Mouse (Mus musculus) bone marrow macrophage, adult 2 months (primary cell): ENCODE measurements around the gene Acap1.

Experiments used
- CTCF ChIP-seq: IDR thresholded peaks from 2 replicates; pipeline ENCODE4 v1.5.1; 2012; ENCODE audit warnings: low read depth, mild to moderate bottlenecking, low read length, moderate library complexity
- POLR2A ChIP-seq: IDR thresholded peaks from 2 replicates; pipeline ENCODE4 v1.6.1; 2012; ENCODE audit warnings: mild to moderate bottlenecking, low read depth, low read length, borderline replicate concordance

- TF ChIP-seq CTCF, result no peak
- TF ChIP-seq POLR2A, result no peak
These were observed 16.9 kb downstream of the Acap1 start for GRCm38 (mm10) chr11:69878399-69878798.
